Mouse (Mus musculus) liver, adult 2 months (tissue): Measurements from ENCODE around the gene Gm6583.

Experiments used
- CTCF ChIP-seq: fragments of 200-500 bp; IDR thresholded peaks from 2 replicates; pipeline ENCODE4 v1.5.1; 2011; ENCODE audit warnings: low read depth, low read length, control low read depth
- POLR2A ChIP-seq: fragments of 200-500 bp; IDR thresholded peaks from 2 replicates; pipeline ENCODE4 v1.6.1; 2011; ENCODE audit warnings: low read length, control low read depth; ENCODE audit not compliant: insufficient read depth; ENCODE audit errors: extremely low read depth

DNA sequence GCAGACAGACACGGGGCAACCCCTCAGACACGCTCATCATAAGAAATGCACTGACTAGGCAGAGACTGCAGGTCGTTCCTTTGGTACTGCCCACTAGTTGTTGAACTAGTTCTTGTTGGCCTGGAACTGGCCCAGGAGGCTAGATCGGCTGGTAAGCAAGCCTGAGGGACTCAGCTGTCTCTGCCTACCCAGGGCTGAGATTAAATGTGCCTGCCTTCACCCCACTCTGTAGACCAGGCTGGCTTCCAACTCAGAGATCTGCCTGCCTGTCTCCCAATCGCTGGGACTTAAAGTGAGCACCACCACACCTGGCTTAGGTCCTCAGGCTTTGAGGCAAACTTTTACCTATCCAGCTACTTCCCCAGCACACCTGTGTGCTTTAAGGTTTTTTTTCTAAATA lies 35.5 kb downstream of the Gm6583 start:
- no peak for TF ChIP-seq CTCF
- TF ChIP-seq POLR2A = no peak
